Mouse (Mus musculus) heart, embryonic 14.5 days (tissue): Measurements from ENCODE around the gene Fam122a. TPM values are rescaled to one million over a fixed set of nuclear protein-coding genes. Genes with fewer than 3 reads are reported as not detected.
A peak's percentile ranks its signal among the peaks of the same experiment; 100 is the strongest.

Source experiments
- ATAC-seq: fragments of 200-750 bp; cut with Nextera tagmentation; 2 replicates; pipeline ENCODE4 v1.8.0; 2017; ENCODE audit warnings: low read depth, moderate TSS enrichment; ENCODE audit not compliant: insufficient number of reproducible peaks, insufficient read depth, low FRiP score
- H3K27ac ChIP-seq, 2 experiments: fragments of 200-500 bp in 1 of 2; fragments of 300-500 bp in 1 of 2; sonication (generic) in 1 of 2; replicated peaks in 1 of 2; 2 replicates each; pipeline ENCODE4 v1.5.1; 2012 to 2014; ENCODE audit warnings: low read depth in 2 of 2, low read length in 2 of 2, control low read depth in 1 of 2, mild to moderate bottlenecking in 1 of 2, mixed read lengths in 1 of 2; ENCODE audit not compliant: control insufficient read depth in 1 of 2, insufficient read depth in 1 of 2
- H3K27me3 ChIP-seq: fragments of 300-500 bp; sonication (generic); 2 replicates; pipeline ENCODE4 v1.6.1; 2014; ENCODE audit warnings: mild to moderate bottlenecking, low read length, control low read depth; ENCODE audit not compliant: control insufficient read depth, insufficient read depth
- H3K36me3 ChIP-seq: fragments of 300-500 bp; sonication (generic); 2 replicates; pipeline ENCODE4 v1.6.1; 2014; ENCODE audit warnings: mild to moderate bottlenecking, control low read depth, low read length, mixed read lengths; ENCODE audit not compliant: control insufficient read depth, insufficient read depth
- H3K4me1 ChIP-seq, 2 experiments: fragments of 200-500 bp in 1 of 2; fragments of 300-500 bp in 1 of 2; sonication (generic) in 1 of 2; 2 replicates each; pipeline ENCODE4 v1.6.1; 2012 to 2014; ENCODE audit warnings: low read length in 2 of 2, control low read depth in 1 of 2, mixed read lengths in 1 of 2; ENCODE audit not compliant: control insufficient read depth in 2 of 2, insufficient read depth in 2 of 2
- H3K4me2 ChIP-seq: fragments of 300-500 bp; sonication (generic); 2 replicates; pipeline ENCODE4 v1.6.1; 2014; ENCODE audit warnings: mild to moderate bottlenecking, low read length
- H3K4me3 ChIP-seq, 2 experiments: fragments of 200-500 bp in 1 of 2; fragments of 300-500 bp in 1 of 2; sonication (generic) in 1 of 2; 2 replicates each; pipeline ENCODE4 v1.5.1; 2012 to 2014; ENCODE audit warnings: low read length in 2 of 2, mild to moderate bottlenecking in 2 of 2, control low read depth in 1 of 2, low read depth in 1 of 2, moderate library complexity in 1 of 2; ENCODE audit not compliant: control insufficient read depth in 1 of 2, insufficient read depth in 1 of 2
- H3K9ac ChIP-seq: fragments of 300-500 bp; sonication (generic); 2 replicates; pipeline ENCODE4 v1.6.1; 2014; ENCODE audit warnings: mild to moderate bottlenecking, low read length
- H3K9me3 ChIP-seq: fragments of 300-500 bp; sonication (generic); 2 replicates; pipeline ENCODE4 v1.6.1; 2016; ENCODE audit warnings: low read length, control low read depth; ENCODE audit not compliant: control insufficient read depth
- WGBS: fragments of 180-500 bp; shearing (Covaris S2); extraction: QIAGEN DNeasy Blood & Tissue Kit; methylation state at CpG from one replicate; pipeline ENCODE4 v1.1.7; 2014; 5-methylcytosine and 5-hydroxymethylcytosine counted together
- polyA plus RNA-seq: library from polyadenylated mRNA; unstranded; fragments of >200 nt; fragmentation: Nextera tagmentation; extraction: Ambion mirVana; gene quantifications from 2 replicates; pipeline ENCODE4 v1.2.1, GENCODE M21; 2014

Fam122a gene
- polyA plus RNA-seq, 1 experiment from 2014 or later: 49.8 TPM

DNA sequence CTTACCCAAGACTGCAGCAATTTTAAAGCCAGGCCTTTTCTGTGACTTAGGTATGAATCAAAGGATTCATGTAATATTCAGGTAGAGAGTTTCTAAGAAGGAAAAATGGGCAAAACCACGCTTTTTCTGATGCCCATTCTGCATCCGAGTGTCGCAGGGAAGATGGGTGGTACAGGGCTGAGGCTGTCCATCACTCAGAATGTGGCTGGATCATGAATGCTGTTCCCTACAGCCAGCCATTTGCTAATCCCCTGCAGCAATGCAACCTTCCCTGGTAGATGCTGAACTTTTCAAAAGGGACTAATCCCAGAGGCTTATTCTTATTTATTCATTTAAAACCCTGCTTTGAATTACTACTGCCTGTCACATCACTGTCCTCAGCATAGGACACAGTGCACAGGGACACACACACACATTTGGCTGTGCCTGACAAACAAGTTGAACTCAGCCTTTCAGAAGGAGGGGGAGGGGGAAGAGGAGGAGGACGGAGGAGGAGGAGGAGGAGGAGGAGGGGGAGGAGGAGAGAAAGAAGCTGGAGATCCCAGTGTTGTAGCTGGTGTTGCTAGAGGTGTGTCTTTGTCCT, 7.5 kb upstream of the Fam122a start:
- WGBS: 87% methylated on average over 3 of the region's 4 CpGs
- no peak for ATAC-seq
- Histone ChIP-seq H3K4me1 (peaks cover 2 to 10% of the 10 kb centered on the region in 2 experiments; a peak in 2 of 4 replicates), H3K27ac (no peak overlapping the region), H3K27me3 (no peaks in the 10 kb centered on the region), H3K9ac (no peak overlapping the region), H3K36me3 (no peaks in the 10 kb centered on the region), H3K9me3 (no peaks in the 10 kb centered on the region), H3K4me2 (no peak overlapping the region), H3K4me3 (no peak overlapping the region)

DNA sequence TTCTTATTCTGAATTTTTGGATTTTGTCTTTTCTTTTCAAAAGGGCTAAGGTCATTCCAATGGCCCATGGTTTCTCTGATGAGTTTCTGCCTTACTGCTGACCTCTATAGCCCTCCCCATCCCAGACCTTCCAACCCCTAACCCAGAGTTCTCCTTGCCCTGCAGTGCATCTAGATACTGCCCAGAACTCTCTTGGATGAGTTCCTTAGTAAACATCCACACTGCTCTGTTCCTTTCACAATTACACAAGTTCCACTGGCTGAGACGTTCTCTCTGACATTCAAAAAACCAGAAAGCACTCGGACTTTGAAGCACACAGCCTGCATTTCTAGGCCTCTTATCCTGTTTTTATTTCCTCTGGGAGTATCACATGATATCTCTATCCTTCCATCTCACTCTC, 3.8 kb upstream of the Fam122a start:
- WGBS: 42% methylated on average over 2 of the region's 2 CpGs
- H3K36me3 ChIP-seq: no peaks in the 10 kb centered on the region
- H3K27ac ChIP-seq: no peak overlapping the region
- no peak overlapping the region for H3K9ac ChIP-seq
- peaks cover 0 to 6% of the 10 kb centered on the region in 2 experiments; a peak in 3 of 4 replicates for H3K4me1 ChIP-seq
- no peak overlapping the region for H3K4me3 ChIP-seq
- H3K9me3 ChIP-seq: no peaks in the 10 kb centered on the region
- ATAC-seq: no peak
- no peaks in the 10 kb centered on the region for H3K27me3 ChIP-seq
- no peak overlapping the region for H3K4me2 ChIP-seq

- H3K4me1 ChIP-seq: peaks cover 4 to 22% of the 10 kb centered on the region in 2 experiments
- H3K27ac ChIP-seq: peak overlapping the region; percentile 88 to 97
- ATAC-seq: no peak
- H3K4me3 ChIP-seq: peak overlapping the region; percentile 81 to 85
- WGBS: under 1% methylated on average over 11 of the region's 11 CpGs
- H3K36me3 ChIP-seq: 0 out of 2 replicates have a peak, but pooled peaks cover 3% of the 10 kb centered on the region
- H3K9me3 ChIP-seq: no peaks in the 10 kb centered on the region
- peak overlapping the region; percentile 66 for H3K4me2 ChIP-seq
- no peaks in the 10 kb centered on the region for H3K27me3 ChIP-seq
- H3K9ac ChIP-seq: peak overlapping the region; percentile 85
Measured at GRCm38 (mm10) chr19:24476461-24476860, 695 bp downstream of the Fam122a start.

DNA sequence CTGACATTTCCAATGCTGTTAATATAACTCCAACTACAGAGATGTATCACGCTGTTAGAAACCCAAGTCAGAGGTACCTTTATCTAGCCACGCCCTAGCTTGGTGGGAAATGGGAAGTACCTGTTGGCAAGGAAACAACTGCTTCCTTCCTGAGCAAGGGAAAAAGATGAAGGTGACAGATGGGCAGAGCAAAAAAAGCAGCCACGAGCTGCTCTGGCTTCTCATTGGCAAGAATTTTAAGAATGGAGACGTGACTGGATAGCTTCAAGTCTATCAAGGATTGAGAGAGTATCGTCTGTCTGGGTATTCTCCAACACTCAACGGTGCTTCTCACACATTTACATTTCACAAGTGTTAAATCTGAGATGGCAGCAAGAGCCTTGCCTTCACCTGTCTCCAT, 1.9 kb downstream of the Fam122a start:
- Histone ChIP-seq H3K4me3 (peak overlapping the region in 1 of 2 experiments; percentile 85; a peak in 1 of 4 replicates), H3K9me3 (no peaks in the 10 kb centered on the region), H3K36me3 (0 out of 2 replicates have a peak, but pooled peaks cover 3% of the 10 kb centered on the region), H3K4me2 (peak overlapping the region; percentile 66), H3K9ac (no peak overlapping the region), H3K27me3 (no peaks in the 10 kb centered on the region), H3K27ac (no peak overlapping the region), H3K4me1 (peaks cover 4 to 22% of the 10 kb centered on the region in 2 experiments)
- no peak for ATAC-seq
- WGBS: 32% methylated on average over 6 of the region's 6 CpGs

GRCm38 (mm10) chr19:24472512-24472911, 4.6 kb downstream of the Fam122a start:
- H3K27ac ChIP-seq: no peak overlapping the region
- no peak overlapping the region for H3K9ac ChIP-seq
- H3K27me3 ChIP-seq: no peaks in the 10 kb centered on the region
- no peak for ATAC-seq
- peaks cover 15 to 41% of the 10 kb centered on the region in 2 experiments for H3K4me1 ChIP-seq
- WGBS: 90% methylated on average over 5 of the region's 5 CpGs
- H3K36me3 ChIP-seq: 0 out of 2 replicates have a peak, but pooled peaks cover 3% of the 10 kb centered on the region
- no peak overlapping the region for H3K4me2 ChIP-seq
- H3K4me3 ChIP-seq: no peak overlapping the region
- H3K9me3 ChIP-seq: no peaks in the 10 kb centered on the region

- H3K4me1 ChIP-seq: peaks cover 17 to 43% of the 10 kb centered on the region in 2 experiments
- H3K27ac ChIP-seq: no peak overlapping the region
- WGBS: 85% methylated on average over 6 of the region's 6 CpGs
Measured at GRCm38 (mm10) chr19:24471538-24471937, 5.6 kb downstream of the Fam122a start.

GRCm38 (mm10) chr19:24469216-24469615, 7.9 kb downstream of the Fam122a start:
- Histone ChIP-seq H3K4me1 (peaks cover 14 to 31% of the 10 kb centered on the region in 2 experiments), H3K27me3 (no peaks in the 10 kb centered on the region), H3K9ac (no peak overlapping the region; the same call in 1 of the 2 replicates), H3K4me2 (peak overlapping the region; percentile 26), H3K9me3 (no peaks in the 10 kb centered on the region), H3K36me3 (0 out of 2 replicates have a peak, but pooled peaks cover 3% of the 10 kb centered on the region), H3K4me3 (no peak overlapping the region), H3K27ac (peak overlapping the region; percentile 44 to 48; a peak in 3 of 4 replicates)
- ATAC-seq: no peak
- 30% methylated on average over 4 of the region's 4 CpGs for WGBS

More at GRCm38 (mm10) chr19:24471538-24471937, 5.6 kb downstream of the Fam122a start:
- Histone ChIP-seq H3K27me3 (no peaks in the 10 kb centered on the region), H3K4me2 (no peak overlapping the region), H3K9ac (no peak overlapping the region), H3K36me3 (0 out of 2 replicates have a peak, but pooled peaks cover 3% of the 10 kb centered on the region), H3K9me3 (no peaks in the 10 kb centered on the region), H3K4me3 (no peak overlapping the region)
- ATAC-seq: no peak
